8 mouse cellular contexts compared by ENCODE assay signal in the genomic region with DNA sequence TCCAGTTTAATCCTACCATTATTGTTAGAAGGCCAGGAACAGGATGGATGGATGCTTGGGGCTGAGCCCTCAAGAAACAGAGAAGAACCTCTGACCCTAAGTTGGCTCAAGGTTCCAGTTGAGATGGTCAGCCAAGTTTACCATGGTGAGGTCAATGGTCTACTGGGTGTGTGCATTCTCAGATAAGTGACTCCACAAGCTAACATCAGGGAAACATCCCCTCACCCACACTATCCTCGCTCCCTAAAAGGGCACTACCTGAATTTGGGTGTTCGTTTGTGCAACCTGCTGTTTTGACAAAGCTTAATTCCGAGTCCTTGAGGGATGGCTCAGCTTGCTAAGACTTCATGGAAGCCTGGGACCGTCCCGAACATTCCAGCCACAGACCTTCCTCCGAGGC. TPM values are rescaled to one million over a fixed set of nuclear protein-coding genes. Genes with fewer than 3 reads are reported as not detected.
DNase-seq lines count a peak whose midpoint lies in the region; ATAC-seq and TF ChIP-seq lines count a peak whose summit lies in the region.

No protein-coding gene starts in this region.

- H3K9ac ChIP-seq in heart, embryonic 13.5 days = peak overlapping the region; percentile 75
- peak overlapping the region; percentile 93 for H3K9ac ChIP-seq in MEL (ENCODE audit: control insufficient read depth, low read depth, low read length, poor library complexity, severe bottlenecking)
- H3K9ac ChIP-seq in hindbrain, embryonic 16.5 days (ENCODE audit: low read depth, low read length) = peak overlapping the region; percentile 27; the same call in 1 of the 2 replicates

- no peak for TF ChIP-seq EP300 in MEL (IDR thresholded peaks at IDR 0.05; ENCODE audit: low read depth in 1 of 2, low read length in 2 of 2)

- no peaks in the 10 kb centered on the region for H3K9me3 ChIP-seq in heart, embryonic 13.5 days
- H3K9me3 ChIP-seq in MEL (replicated peaks; ENCODE audit: insufficient read depth, low read length) = no peaks in the 10 kb centered on the region
- no peaks in the 10 kb centered on the region for H3K9me3 ChIP-seq in hindbrain, embryonic 16.5 days (ENCODE audit: control insufficient read depth, low read length)
- H3K9me3 ChIP-seq in midbrain, embryonic 10.5 days (replicated peaks) = no peaks in the 10 kb centered on the region

- H3K4me2 ChIP-seq in heart, embryonic 13.5 days = peak overlapping the region; percentile 94
- peak overlapping the region; percentile 84 for H3K4me2 ChIP-seq in hindbrain, embryonic 16.5 days (ENCODE audit: low read length)

- ATAC-seq in heart, embryonic 13.5 days (ENCODE audit: extremely low read depth, insufficient number of reproducible peaks, low FRiP score, low TSS enrichment) = no peak
- no peak for ATAC-seq in hindbrain, embryonic 16.5 days

- peaks cover 5% of the 10 kb centered on the region; the same call in 1 of the 2 replicates for H3K27me3 ChIP-seq in heart, embryonic 13.5 days (replicated peaks)
- no peaks in the 10 kb centered on the region for H3K27me3 ChIP-seq in MEL (ENCODE audit: control insufficient read depth in 1 of 2, insufficient read depth in 2 of 2, low read length in 2 of 2)
- peaks cover 2% of the 10 kb centered on the region; the same call in 1 of the 2 replicates for H3K27me3 ChIP-seq in hindbrain, embryonic 16.5 days (replicated peaks; ENCODE audit: control insufficient read depth, insufficient read depth, low read length)
- peaks cover 22% of the 10 kb centered on the region for H3K27me3 ChIP-seq in midbrain, embryonic 10.5 days (ENCODE audit: low read depth, poor library complexity, severe bottlenecking)

- H3K27ac ChIP-seq in heart, embryonic 13.5 days (replicated peaks) = no peak overlapping the region
- peak overlapping the region; percentile 21; the same call in 1 of the 2 replicates for H3K27ac ChIP-seq in MEL (ENCODE audit: control insufficient read depth, low read depth, low read length)
- H3K27ac ChIP-seq in hindbrain, embryonic 16.5 days (ENCODE audit: low read depth, low read length) = no peak overlapping the region
- H3K27ac ChIP-seq in midbrain, embryonic 10.5 days (replicated peaks) = peak overlapping the region; percentile 89

- peaks cover 37% of the 10 kb centered on the region for H3K4me1 ChIP-seq in heart, embryonic 13.5 days
- peaks cover 2 to 23% of the 10 kb centered on the region in 2 experiments; a peak in 3 of 4 replicates for H3K4me1 ChIP-seq in MEL (ENCODE audit: control insufficient read depth in 1 of 2, insufficient read depth in 2 of 2, low read length in 2 of 2)
- H3K4me1 ChIP-seq in hindbrain, embryonic 16.5 days (ENCODE audit: control insufficient read depth, insufficient read depth, low read depth, low read length) = peaks cover 11% of the 10 kb centered on the region
- H3K4me1 ChIP-seq in midbrain, embryonic 10.5 days = peaks cover 62% of the 10 kb centered on the region

- no peak for TF ChIP-seq CTCF in MEL (IDR thresholded peaks at IDR 0.05 in 2 of 3, conservative IDR thresholded peaks at IDR 0.05 in 1 of 3; ENCODE audit: control insufficient read depth in 1 of 3, insufficient read depth in 1 of 3, low read depth in 2 of 3, low read length in 3 of 3, poor library complexity in 1 of 3, severe bottlenecking in 1 of 3)

- peak overlapping the region; percentile 64 for H3K4me3 ChIP-seq in heart, embryonic 13.5 days
- H3K4me3 ChIP-seq in MEL (ENCODE audit: control insufficient read depth in 1 of 2, insufficient read depth in 1 of 2, low read depth in 2 of 2, low read length in 2 of 2) = peak overlapping the region; percentile 48 to 84
- peak overlapping the region; percentile 70 for H3K4me3 ChIP-seq in hindbrain, embryonic 16.5 days (ENCODE audit: low read length)
- H3K4me3 ChIP-seq in midbrain, embryonic 10.5 days = peak overlapping the region; percentile 72

- 11% methylated on average over 6 of the region's 6 CpGs for WGBS in heart, embryonic 13.5 days
- WGBS in hindbrain, embryonic 16.5 days = 10% methylated on average over 6 of the region's 6 CpGs
- WGBS in midbrain, embryonic 10.5 days = 12% methylated on average over 6 of the region's 6 CpGs

- intact Hi-C loops in heart, postnatal 25 days (cut with DNase I) = no loop called here

- H3K36me3 ChIP-seq in heart, embryonic 13.5 days = no peaks in the 10 kb centered on the region
- peaks cover 0 to 21% of the 10 kb centered on the region in 2 experiments; a peak in 2 of 4 replicates for H3K36me3 ChIP-seq in MEL (ENCODE audit: control insufficient read depth in 1 of 2, insufficient read depth in 2 of 2, low read length in 2 of 2)
- no peaks in the 10 kb centered on the region for H3K36me3 ChIP-seq in hindbrain, embryonic 16.5 days (ENCODE audit: control insufficient read depth, insufficient read depth, low read length)
- H3K36me3 ChIP-seq in midbrain, embryonic 10.5 days = peaks cover 1% of the 10 kb centered on the region; the same call in 1 of the 2 replicates

- H3K79me2 ChIP-seq in MEL (ENCODE audit: control insufficient read depth, insufficient read depth, low read length, poor library complexity) = peaks cover 25% of the 10 kb centered on the region

- DNase-seq in heart, postnatal 25 days (ENCODE audit: low spot score) = no peak
- no peak for DNase-seq in MEL (ENCODE audit: low read depth, low spot score)
- DNase-seq in midbrain, embryonic 10.5 days (ENCODE audit: low spot score) = no peak
- DNase-seq in thymus, postnatal 0 days (ENCODE audit: low spot score) = no peak
- DNase-seq in right cerebral cortex, postnatal 25 days = no peak
- no peak for DNase-seq in frontal cortex, postnatal 10 days (ENCODE audit: low spot score in 2 of 2)

- TF ChIP-seq RAD21 in MEL (IDR thresholded peaks at IDR 0.05; ENCODE audit: low read depth, low read length) = no peak

- TF ChIP-seq POLR2A in MEL (IDR thresholded peaks at IDR 0.05; ENCODE audit: control insufficient read depth in 1 of 2, insufficient read depth in 1 of 2, low read depth in 1 of 2, low read length in 2 of 2, poor library complexity in 1 of 2) = no peak

TF ChIP-seq in MEL, 35 proteins besides CTCF, POLR2A, EP300 and RAD21:
- TF ChIP-seq ZNF384 (IDR thresholded peaks at IDR 0.05; ENCODE audit: low read depth, low read length) = no peak
- TF ChIP-seq MYC (IDR thresholded peaks at IDR 0.05; ENCODE audit: low read depth, low read length) = no peak
- TF ChIP-seq E2F4 (IDR thresholded peaks at IDR 0.05; ENCODE audit: borderline replicate concordance, low read depth, low read length) = no peak
- TF ChIP-seq JUND (IDR thresholded peaks at IDR 0.05; ENCODE audit: low read depth, low read length) = no peak
TF ChIP-seq in MEL: peak in this region for 0.

RNA-seq across cellular contexts. Expression of a gene that starts 1.3 kb away (rescaled TPM):
- polyA plus RNA-seq in heart, embryonic 13.5 days (2015; fragmentation: Nextera tagmentation; extraction: Ambion mirVana) = 3.0 and 3.1 TPM in 2 replicates
- total RNA-seq in heart, postnatal 25 days (2021) = under 1 TPM; 0.55 to 0.56 TPM
- total RNA-seq in MEL (2012; rRNA removed) = 6.7 and 10.9 TPM in 2 replicates
- 1 to 10 TPM in 1 of 2 experiments, not detected in 1; 9.3 TPM for polyA plus RNA-seq in MEL (2012; ENCODE audit: insufficient read depth in 1 of 2, insufficient read length in 2 of 2, low read depth in 1 of 2, low replicate concordance in 2 of 2, missing spikeins in 1 of 2)
- polyA plus RNA-seq in hindbrain, embryonic 16.5 days (2015; fragmentation: Nextera tagmentation; extraction: Ambion mirVana) = 1.4 and 1.7 TPM in 2 replicates
- 10.2 TPM in 2 replicates for polyA plus RNA-seq in midbrain, embryonic 10.5 days (2016; fragmentation: Nextera tagmentation; extraction: Ambion mirVana)
- 7.1 and 8.2 TPM in 2 replicates for polyA plus RNA-seq in thymus, postnatal 0 days (2015; fragmentation: Nextera tagmentation; extraction: Ambion mirVana)

RNA-seq across cellular contexts. Expression of a gene that starts 42.0 kb away (rescaled TPM):
- 8.0 and 9.9 TPM in 2 replicates for polyA plus RNA-seq in heart, embryonic 13.5 days (2015; fragmentation: Nextera tagmentation; extraction: Ambion mirVana)
- total RNA-seq in heart, postnatal 25 days (2021) = 1 to 10 TPM; 2.4 to 2.7 TPM
- total RNA-seq in MEL (2012; rRNA removed) = 2.0 and 3.2 TPM in 2 replicates
- polyA plus RNA-seq in MEL (2012; ENCODE audit: insufficient read depth in 1 of 2, insufficient read length in 2 of 2, low read depth in 1 of 2, low replicate concordance in 2 of 2, missing spikeins in 1 of 2) = 1 to 10 TPM in 1 of 2 experiments, not detected in 1; 4.4 TPM
- 12.1 and 12.6 TPM in 2 replicates for polyA plus RNA-seq in hindbrain, embryonic 16.5 days (2015; fragmentation: Nextera tagmentation; extraction: Ambion mirVana)
- polyA plus RNA-seq in midbrain, embryonic 10.5 days (2016; fragmentation: Nextera tagmentation; extraction: Ambion mirVana) = 10.2 and 11.3 TPM in 2 replicates
- 14.4 and 16.0 TPM in 2 replicates for polyA plus RNA-seq in thymus, postnatal 0 days (2015; fragmentation: Nextera tagmentation; extraction: Ambion mirVana)

Comparison
In these comparisons a context has a peak if more than half of its experiments do, and no peak if none do; other contexts are left out.
1. H3K27ac ChIP-seq: peak in MEL (single experiment) and midbrain, embryonic 10.5 days (single experiment); none in heart, embryonic 13.5 days (single experiment) and hindbrain, embryonic 16.5 days (single experiment).
2. H3K9ac ChIP-seq: peak in every context shown above with its lines; median percentile 93 in MEL; 75 in heart, embryonic 13.5 days; 27 in hindbrain, embryonic 16.5 days.
3. Peak in every context shown above with its lines, with median percentiles within 50 percentile points of each other: H3K4me3 ChIP-seq.